Mouse (Mus musculus) CD4-positive, CD25-positive, alpha-beta regulatory T cell, adult 9 weeks (primary cell): ENCODE data around the gene Mrgpra3. TPM values are rescaled to one million over a fixed set of nuclear protein-coding genes. Genes with fewer than 3 reads are reported as not detected.

Source experiments
- polyA plus RNA-seq: library from polyadenylated mRNA; unstranded; fragments of 100-300 nt; shearing (Covaris generic); gene quantifications from one replicate; pipeline ENCODE4 v1.2.1, GENCODE M21; 2017

Mrgpra3 gene
- polyA plus RNA-seq = not detected

DNA sequence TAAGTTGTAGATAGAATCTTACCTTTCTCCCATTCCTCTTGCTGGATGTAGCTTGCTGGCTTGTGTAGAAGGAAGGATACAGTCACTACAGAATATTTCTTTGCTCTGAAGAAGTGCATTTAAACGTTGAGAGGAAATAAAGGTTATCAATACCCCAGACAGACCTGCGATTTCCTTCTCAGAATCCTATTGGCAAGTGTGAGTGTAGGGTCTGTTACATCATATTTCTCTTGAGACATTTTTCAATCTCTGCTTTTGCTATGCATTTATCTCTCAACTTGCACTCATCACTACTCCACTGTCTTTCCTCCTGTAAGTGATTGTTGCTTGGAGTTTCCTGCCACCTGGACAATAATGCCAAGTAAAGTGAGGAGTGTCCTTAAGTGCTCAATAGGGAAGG, at the start of gene Mrgpra3:
TSS of gene Mrgpra3 (minus strand) at position 101 of the 400 bp plus-strand sequence.

Other genes with a start within 250 kb of the Mrgpra3 start
- gene Mrgpra1, start 247.1 kb downstream of the Mrgpra3 start, polyA plus RNA-seq = not detected
- not detected for gene Mrgpra2a, start 149.2 kb downstream of the Mrgpra3 start, polyA plus RNA-seq
- gene Mrgpra2b, start 72.5 kb downstream of the Mrgpra3 start, polyA plus RNA-seq = not detected